Mouse (Mus musculus) skeletal muscle tissue, adult 2 months (tissue): Measurements from ENCODE around the gene Ush2a.

Experiments
- DNase-seq: peaks from one replicate; pipeline ENCODE4 v3.0.0-alpha.2; 2012; ENCODE audit warnings: low read depth, low spot score

Ush2a gene

DNA sequence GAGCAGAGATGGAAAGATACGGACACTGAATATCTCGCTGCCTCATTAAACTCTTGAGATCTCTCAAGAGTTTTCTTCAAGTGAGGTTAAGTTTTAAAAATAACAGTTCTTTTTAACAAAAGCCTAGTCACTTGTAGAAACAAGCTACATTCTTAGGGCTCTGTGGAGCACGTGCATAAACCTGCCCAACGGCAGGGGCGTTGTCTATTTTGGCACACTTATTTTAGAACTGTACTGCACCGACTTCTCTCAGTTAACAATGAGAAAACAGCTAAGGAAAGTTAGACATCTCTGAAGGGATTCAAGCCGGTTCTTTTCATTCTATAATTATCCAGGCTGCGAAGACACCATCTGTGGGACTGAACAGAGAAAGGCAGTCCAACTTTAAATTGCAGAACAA is 405.6 kb downstream of the Ush2a start:
- DNase-seq, result no peak

DNA sequence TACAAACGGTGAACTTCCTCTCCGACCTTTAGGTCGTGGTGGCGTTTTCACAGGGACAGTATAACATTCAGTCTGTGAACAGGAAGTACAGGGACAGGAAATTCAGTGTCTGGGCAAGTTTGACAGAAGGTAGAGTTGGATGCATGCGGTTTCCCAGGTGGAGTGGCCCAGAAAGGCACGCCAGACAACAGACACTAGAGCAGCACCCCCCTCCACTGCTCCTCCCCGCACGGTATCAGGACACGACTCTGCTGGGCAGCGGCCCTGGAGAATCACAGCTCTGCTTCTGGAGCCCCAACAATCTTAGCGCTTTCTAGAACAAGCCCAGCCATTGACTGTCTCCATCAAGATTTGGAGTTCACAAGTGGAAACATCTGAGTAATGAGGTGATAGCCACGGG is 406.7 kb downstream of the Ush2a start:
- no peak for DNase-seq

DNA sequence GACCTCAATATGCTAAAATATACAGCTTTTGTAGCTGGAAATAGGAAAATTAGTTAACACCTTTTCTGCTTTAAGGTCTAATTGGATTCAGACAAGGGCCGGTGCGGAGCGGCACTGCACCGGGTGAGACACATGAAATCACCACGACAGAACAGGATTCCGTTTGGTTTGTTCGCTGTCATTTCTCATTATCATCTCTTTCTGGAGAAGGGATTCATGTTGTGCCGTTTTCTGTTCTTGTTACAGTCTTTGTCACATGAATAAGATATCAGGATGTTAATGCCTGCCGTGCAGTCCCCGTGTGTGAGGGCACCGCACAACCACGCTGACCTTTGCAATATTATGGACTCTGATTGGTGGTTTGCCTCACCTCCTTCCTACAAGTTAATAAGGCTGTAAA is 411.0 kb downstream of the Ush2a start:
- DNase-seq, result no peak

DNA sequence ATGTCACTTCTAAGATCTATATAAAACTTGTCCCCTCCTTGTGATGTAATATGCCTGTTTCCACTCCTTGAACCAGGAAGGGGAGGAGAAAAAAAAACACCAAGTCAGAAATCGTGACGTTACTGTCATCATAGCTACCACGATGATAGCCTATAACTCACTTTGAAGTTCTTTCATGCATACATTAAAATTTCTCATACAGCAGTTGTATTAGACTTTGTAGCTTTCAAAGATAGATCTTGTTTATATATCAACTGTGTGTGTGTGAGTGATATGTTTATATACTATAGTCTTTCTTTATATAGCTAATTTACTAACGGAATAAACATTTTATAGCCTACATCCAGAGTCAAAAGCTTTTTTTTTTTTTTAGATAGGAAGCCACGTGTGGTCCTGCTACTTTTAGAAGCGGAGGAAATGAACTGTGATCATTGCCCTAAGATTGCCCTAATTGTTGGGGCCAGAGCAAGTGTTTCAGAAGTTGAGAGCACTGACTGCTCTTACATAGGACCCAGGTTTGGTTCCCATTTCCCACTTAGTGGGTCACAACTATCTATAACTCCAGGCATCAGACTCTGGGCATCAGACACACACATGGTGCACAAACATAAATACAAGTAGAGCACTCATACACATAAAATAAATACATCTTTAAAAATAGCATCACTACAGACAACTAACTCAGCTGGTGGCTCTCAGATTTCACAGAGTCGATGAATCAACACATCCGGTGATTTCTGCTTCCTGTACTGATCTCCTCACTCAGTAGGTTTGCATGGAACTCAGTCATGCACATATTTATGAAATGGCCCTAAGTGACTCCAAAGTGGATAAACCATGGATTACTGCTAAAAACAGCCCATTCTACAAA is 413.1 kb downstream of the Ush2a start:
- DNase-seq, result no peak

DNA sequence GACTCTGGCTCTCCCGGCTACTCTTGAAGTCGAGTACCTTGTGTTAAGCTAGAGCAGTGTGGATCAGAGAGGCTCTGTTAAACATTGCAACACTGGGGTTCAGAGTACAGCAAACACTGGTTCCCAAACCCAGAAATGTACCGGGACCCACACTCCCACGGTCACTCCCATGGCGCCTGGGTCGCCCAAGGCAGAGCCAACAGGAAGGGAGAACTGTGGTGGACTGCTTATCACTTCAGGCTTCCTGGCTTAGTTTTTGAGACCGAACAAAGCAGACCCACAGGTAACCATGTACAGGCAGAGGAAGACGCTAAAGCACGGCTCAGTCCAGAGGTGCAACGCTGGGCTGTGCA is 413.7 kb downstream of the Ush2a start:
- DNase-seq, result no peak

DNA sequence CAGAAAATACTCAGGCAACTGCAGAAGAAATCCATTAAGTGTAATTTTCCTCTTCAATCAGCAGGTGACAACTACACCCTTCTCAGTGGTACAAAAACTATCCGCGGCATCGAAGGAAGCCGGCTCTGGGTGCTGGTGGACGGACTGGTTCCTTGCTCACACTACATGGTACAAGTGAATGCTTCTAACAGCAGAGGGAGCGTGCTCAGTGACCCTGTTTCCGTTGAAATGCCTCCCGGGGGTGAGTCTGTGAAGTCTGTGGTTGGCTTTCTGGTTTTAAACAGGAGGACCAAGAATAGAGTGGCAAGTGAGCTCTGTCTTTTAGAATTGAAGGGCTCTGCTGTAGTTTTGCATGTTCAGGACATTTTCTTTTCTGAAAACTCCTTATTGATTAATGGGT is 416.4 kb downstream of the Ush2a start:
- DNase-seq, result no peak

DNA sequence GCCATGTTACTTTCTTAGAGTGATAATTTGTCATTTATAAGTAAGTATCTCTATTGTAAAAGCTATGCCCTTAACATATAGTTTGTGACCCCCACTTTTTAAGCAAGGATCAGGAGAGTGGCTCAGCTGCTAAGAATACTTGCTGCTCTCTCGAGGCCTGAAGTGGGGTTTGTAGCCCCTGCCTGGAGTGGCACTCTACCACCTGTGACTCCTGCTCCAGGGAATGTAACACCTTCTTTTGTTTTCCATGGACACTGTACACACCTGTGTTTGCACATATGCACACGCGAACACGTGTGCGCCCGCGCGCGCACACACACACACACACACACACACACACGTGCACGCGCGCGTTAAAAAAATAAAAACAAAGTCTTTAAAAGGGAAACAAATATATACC is 424.5 kb downstream of the Ush2a start:
- DNase-seq, result no peak

DNA sequence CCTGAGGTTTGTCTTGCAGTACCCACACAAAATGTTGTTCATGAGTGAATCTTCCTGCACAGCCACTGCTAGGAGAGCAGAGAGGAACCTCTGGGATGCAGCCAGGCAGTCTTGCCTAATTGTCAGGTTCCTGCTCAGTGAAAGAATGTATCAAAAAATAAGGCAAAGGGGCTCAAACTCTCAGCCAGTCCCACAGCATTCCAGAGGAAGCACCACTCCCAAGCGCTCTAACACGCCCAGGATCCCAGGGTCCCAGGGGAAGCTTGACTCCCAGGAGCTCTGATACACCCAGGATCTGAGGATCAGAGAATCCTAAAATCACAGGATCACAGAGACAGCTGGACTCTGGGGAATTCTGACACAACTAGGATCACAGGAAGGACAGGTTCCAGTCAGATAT is 434.5 kb downstream of the Ush2a start:
- DNase-seq, result no peak

DNA sequence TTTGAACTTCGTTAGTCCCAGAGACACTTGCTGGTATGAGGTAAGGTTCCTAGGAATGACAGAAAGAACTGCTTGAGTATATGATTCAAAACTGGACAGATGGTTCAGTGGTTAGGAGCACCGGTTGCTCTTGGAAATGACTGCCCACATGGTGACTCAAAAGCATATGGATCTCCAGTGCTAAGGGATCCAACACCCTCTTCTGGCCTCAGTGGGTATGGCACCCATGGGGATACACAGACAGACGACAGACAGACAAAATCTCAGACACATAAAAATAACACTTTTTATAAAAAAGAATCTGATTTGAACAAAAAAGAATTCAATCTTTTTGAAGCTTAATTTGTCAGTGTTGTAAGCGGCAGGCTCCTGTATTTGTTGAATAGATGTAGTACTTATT is 446.4 kb downstream of the Ush2a start:
- no peak for DNase-seq

DNA sequence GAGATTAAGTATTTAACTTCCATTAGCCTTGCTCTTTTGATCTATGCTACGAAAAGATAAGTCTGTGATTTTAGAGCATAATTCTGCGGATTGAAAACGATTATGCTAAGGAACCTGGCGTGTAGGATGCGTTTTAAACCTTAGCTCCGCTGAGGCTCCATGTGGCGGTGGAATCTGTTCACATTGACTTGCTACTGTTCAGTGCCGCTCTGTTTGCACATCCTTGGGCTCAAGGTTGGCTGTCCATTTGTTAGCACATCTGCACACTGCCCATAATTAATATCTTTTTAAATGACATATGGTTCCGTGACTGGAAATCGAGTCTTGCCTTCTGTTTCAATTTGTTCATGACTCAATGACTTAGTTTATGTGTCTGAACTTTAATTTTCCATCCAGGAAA is 446.9 kb downstream of the Ush2a start:
- DNase-seq, result no peak

DNA sequence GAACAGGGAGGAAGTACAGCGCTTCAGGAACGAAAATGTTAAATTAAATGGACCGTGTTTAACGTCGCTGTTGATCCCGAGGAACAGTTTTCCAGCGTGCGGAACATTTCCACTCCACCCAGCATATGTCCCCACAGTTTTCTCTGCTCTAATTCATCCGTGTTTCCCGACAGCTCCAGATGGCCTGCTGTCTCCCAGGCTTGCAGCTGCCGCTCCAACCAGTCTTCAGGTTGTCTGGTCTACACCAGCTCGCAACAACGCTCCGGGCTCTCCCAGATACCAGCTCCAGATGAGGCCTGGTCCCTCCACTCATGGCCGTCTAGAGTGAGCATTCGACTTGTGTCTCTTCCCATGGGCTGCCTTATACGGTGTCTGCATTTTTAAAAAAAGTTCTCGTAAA is 452.3 kb downstream of the Ush2a start:
- DNase-seq, result no peak

DNA sequence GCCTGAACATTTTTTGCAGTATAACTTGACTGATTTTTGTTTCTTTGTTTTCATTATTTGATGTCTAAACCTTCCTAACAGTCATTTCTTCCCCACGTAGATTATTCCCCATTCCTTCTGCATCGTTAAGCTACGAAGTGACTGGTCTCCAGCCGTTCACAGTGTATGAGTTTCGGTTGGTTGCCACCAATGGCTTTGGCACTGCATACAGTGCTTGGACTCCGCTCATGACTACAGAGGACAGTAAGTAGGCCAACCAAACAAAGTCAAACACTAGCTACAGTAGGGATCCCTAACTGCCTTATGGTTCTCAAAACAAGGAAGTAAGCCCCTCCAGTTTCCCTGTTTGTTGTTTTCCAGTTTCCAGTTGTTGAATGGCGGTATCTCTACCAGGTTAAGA is 453.1 kb downstream of the Ush2a start:
- DNase-seq, result no peak

DNA sequence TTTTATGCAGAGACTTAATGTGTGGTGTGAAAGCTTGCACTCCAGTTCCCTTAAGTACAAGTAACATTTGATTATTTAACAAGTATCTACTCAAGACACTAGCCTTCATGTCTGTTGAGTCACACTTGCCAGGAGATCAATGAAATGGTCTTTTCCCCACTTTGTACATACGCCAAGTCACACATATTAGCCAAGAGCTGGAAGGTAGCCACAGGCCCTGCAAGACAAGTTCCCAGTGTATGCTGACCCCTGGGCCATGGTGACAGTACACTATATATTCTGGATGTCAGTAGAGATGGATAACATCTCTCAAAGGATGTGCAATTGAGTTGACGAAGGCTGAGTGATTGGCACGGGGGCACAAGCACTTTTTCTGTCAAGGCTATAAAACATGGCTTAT is 455.1 kb downstream of the Ush2a start:
- DNase-seq, result no peak

DNA sequence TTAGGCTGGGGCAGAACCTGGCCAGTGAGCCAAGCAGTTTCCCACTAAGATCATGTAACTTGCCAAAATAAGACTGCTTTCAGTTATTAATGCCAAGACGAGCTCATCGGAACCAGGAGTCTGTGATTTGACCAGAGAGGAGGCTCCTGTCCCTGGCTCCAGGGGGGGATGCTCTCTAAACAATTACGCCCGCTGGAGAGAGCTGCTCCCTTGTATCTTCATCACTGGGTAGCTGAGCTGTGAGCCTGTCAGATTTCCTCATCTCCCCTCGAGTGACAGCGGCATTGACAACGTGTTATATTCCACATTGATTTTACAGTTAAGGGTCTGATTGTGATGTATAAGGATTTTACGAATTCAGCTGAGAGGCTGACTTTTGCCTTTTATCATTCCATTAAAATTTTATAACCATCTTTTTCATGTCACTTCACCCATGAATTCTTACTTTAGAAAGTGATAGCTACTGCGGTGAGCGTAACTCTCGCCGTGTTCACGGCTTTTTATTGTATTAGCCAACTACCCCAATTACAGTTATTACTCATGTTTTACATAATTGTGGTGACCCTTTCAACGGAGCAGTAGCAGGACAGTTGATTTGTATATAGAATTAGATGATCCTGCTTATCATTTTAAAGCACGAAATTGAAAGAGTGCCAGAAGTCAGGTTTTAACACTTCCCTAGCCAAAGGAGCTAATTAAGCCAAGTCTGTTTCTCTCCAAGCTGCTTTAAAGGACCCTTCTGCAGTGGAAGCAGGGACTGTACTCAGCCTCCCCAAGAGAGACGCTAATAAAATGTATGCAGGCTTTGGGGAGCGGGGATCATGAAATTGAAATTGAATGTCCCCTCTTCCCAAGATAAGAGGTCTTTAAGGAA is 463.5 kb downstream of the Ush2a start:
- no peak for DNase-seq

DNA sequence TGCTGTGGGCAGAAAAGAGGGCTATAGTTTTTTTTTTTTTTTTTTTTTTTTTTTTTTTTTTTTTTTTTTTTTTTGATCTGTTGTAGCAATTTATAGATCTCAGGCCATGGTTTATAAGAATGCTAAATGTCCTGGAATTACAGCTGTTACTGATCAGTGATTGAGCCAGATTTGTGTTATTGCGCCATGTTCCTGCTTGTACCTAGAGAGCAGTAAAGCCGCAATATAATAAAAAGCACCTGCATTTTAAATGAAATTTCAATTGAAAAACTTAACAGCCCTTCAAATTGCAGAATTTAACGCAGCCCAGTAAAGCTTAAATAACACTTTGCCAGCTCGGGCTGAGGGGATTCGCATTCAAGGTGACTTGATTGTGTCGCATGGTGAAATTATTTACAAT is 465.1 kb downstream of the Ush2a start:
- no peak for DNase-seq

DNA sequence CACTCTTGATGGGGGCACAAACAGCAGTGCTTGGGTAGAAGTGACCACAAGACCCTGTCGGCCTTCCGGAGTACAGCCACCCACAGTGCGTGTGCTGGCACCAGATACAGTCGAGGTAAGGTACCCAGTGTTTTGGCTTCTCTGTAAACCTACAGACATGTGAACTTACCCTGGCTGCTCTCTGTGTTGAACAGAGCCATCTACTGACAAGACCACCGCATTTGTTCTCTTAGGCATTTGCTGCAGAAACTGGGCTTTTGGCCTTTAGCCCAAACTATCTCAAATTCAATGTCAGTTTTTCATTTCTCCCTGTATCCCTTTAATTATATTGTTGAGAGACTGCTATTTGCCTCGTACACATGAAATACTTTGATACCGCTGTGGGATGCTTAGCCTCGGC is 466.8 kb downstream of the Ush2a start:
- DNase-seq, result no peak

DNA sequence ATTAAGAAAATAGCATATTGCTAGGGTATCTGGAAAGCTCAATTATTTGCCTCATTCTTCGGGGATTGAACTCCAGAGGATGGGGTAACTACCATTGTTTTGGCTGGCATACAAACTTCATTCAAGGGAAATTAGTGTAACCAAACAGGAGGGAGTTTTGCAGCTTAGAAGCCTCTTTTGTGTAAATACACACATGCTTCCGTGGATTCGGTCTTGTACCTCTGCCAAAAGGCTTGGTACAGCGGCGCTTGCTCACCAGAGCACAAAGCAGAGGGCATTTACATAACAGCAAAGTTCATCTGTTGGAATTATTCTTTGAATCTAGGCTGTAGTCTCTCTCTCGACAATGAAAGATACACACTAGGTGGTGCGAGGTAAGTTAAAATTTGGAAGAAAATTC is 467.4 kb downstream of the Ush2a start:
- DNase-seq, result no peak

DNA sequence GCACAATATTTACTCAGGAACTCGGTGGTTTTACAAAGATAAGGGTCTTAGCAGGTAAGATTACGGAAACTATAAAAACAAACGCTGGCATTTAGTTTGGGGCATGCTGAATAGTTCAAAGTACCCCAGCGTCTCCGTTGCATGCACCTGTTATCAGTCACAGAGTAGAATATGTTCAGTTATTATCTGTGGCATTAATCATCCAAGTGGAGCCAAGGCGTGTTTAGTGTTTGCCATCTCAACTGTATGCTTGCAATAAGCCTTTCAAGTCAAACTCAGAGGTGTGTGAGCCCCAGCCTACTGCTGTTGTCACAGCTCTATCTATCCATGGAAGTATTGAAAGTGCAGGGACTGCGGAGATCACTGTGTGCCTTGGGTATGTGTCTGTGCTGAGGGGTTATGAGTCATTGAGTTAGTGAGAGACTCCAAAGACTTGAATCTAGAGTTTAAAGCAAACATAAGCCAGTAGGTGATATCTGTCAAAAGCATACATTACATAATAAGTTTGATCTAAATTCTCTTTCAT is 473.0 kb downstream of the Ush2a start:
- no peak for DNase-seq

DNA sequence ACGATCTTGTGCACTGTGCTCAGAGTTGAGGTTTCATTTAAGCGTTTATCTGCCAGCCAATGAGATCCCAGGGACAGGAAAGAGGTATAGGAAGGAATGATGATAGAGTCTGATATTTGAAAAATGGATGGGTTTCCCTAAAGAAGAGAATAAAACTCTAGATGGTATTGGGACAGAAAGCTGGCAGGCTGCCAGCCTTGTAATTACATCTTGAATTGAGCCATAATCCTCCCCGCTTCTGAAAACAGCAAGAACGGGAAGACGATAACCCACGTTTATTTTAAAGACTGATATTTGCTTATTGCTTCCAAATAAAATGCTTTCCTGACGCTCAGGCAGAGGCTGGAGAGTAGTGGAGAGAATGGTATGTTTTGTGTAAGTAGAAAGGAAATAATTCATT is 481.1 kb downstream of the Ush2a start:
- DNase-seq, result no peak

DNA sequence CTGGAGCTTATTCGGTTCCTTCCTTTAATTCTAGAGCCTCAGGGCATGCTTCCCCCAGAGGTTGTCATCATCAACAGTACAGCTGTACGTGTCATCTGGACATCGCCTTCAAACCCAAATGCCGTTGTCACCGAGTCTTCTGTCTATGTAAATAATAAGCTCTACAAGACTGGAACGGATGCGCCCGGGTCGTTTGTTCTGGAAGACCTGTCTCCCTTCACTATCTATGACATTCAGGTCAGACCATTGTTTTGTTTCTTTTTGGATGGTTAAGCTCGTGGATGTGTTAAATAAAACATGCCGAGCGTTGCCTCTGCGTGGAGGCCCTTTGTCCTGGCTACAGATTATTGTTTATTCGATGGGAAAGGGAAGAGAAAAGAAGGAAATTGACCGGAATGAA is 493.2 kb downstream of the Ush2a start:
- DNase-seq, result no peak

DNA sequence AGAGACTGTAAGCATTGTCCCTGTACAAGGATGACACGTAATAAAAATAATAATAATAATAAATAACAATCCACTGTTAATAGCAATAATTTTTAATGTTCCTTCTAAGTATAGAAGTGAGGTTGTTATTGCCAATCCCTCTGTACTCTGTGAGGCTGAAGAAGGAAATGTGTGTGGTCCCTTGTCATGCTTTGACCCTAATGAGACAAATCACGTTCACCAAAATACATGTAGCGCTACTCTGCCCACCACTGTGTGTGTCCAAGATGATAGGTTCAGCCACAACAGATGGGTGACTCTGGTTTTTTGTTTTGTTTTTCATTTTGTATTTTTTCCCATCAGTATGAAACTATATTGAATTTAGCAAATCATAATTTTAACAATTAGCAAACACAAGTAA is 498.7 kb downstream of the Ush2a start:
- DNase-seq, result no peak

DNA sequence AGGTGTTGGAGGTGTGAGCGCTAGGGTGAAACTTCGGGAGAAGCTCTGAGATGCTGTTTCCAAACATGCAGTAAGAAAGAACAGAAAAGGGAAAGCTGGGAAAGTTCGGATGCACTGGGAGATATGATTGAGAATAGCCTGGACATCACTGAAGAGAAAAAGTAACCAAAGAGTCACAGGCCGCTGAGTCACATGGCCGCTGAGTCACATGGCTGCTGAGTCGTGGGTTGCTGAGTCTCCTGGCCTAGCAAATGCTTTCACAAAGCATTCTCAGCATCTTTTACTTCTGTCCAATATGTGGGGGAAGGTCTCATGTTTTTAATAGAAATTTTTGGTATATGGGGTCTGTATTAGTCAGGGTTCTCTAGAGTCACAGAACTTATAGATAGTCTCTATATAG is 500.6 kb downstream of the Ush2a start:
- no peak for DNase-seq

DNA sequence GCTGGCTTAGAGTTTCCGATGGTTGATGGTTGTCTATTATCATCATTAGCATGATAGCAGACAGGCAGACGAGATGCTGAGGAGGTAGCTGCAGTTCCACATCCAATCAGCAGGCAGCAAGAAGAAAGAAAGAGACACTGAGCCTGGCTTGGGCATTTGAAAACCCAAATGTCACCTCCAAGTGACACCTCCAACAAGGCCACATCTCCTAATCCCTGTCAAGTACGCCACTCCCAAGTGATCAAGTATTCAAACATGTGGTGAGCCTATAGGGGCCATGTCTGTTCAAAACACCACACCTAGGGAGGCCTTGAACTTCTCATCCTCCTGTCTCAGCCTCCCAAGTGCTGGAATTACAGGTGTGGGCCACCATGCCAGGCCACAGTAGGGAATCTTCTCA is 501.9 kb downstream of the Ush2a start:
- DNase-seq, result no peak
